Mouse (Mus musculus): ENCODE measurements around the gene 4931406P16Rik. TPM values are rescaled to one million over a fixed set of nuclear protein-coding genes. Genes with fewer than 3 reads are reported as not detected.

4931406P16Rik gene
- polyA plus RNA-seq, 1 experiment from 2014 or later: 27.4 TPM

DNA sequence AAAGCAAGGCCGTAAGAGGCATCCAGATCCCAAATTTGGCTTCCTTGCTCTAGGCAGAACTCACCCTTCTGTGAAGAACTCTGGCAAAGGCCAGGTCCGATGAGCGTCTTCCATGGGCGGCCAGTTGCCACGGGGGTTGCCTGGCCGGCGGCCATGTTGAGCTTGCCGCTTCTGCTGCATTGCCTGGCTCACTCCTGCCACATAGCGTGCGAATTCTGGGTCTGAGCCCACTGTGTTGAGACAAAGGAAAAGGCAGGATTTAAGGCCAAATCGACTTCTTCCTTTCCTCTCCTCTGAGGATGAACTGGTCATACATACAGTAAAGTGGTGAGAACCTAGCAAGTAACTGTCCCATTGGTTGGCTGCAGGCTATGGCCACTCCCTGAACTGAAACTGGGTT is 71.2 kb downstream of the 4931406P16Rik start:
- Histone ChIP-seq H3K9me3 (ENCODE audit: control insufficient read depth, low read length) (no peaks in the 10 kb centered on the region), H3K27me3 (replicated peaks; ENCODE audit: control insufficient read depth, insufficient read depth, low read length) (no peaks in the 10 kb centered on the region), H3K4me2 (ENCODE audit: low read length) (no peak overlapping the region), H3K36me3 (ENCODE audit: control insufficient read depth, insufficient read depth, low read length) (peaks cover 49% of the 10 kb centered on the region), H3K4me3 (ENCODE audit: low read length) (no peak overlapping the region), H3K27ac (ENCODE audit: low read depth, low read length) (no peak overlapping the region), H3K4me1 (ENCODE audit: control insufficient read depth, insufficient read depth, low read depth, low read length) (no peaks in the 10 kb centered on the region), H3K9ac (ENCODE audit: low read depth, low read length) (no peak overlapping the region)
- WGBS: 86% methylated on average over 11 of the region's 11 CpGs
- 0 out of 2 replicates have a peak, but pooled peaks have one; percentile 23 for ATAC-seq

DNA sequence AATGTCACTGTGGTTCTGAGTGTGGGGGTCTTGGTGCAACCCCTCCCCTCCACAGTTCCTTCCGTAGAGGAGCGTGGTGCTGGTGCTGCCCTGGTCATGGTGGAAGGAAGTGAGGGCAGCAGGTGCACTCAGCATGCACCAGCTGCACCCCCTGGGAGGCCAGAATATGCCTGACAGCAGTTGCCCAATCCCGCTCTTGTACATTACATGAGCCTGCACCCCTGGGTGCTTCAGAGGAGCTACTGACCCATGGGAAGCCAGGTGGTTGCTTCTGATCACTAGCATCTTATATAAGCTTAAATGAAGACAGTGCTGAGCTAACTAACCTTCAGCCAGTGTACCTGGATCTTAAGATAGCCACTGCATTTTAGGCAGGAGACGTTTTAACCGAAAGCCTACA is 75.3 kb downstream of the 4931406P16Rik start:
- Histone ChIP-seq H3K9me3 (ENCODE audit: control insufficient read depth, low read length) (no peaks in the 10 kb centered on the region), H3K27ac (ENCODE audit: low read depth, low read length) (no peak overlapping the region), H3K36me3 (ENCODE audit: control insufficient read depth, insufficient read depth, low read length) (peaks cover 42% of the 10 kb centered on the region), H3K9ac (ENCODE audit: low read depth, low read length) (no peak overlapping the region), H3K4me1 (ENCODE audit: control insufficient read depth, insufficient read depth, low read depth, low read length) (peaks cover 6% of the 10 kb centered on the region), H3K27me3 (replicated peaks; ENCODE audit: control insufficient read depth, insufficient read depth, low read length) (no peaks in the 10 kb centered on the region), H3K4me2 (ENCODE audit: low read length) (no peak overlapping the region), H3K4me3 (ENCODE audit: low read length) (no peak overlapping the region)
- no peak for ATAC-seq
- WGBS: 79% methylated on average over 5 of the region's 5 CpGs

DNA sequence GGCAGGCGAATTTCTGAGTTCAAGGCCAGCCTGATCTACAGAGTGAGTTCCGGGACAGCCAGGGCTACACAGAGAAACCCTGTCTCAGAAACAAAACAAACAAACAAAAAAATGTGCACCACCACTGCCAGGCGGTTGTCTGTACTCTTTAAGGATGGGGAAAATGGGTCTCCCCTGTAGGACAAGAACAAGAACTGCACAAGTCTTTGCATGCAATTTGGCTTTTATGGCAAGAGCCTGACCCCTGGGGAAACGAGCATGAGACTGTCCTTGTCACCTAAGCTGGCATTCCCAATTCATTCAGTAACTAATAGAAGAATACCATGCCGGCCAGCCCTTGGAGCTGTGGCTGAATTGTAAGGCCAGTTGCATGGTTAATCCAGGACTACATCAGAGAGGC is 77.7 kb downstream of the 4931406P16Rik start:
- Histone ChIP-seq H3K27me3 (replicated peaks; ENCODE audit: control insufficient read depth, insufficient read depth, low read length) (no peaks in the 10 kb centered on the region), H3K36me3 (ENCODE audit: control insufficient read depth, insufficient read depth, low read length) (peaks cover 34% of the 10 kb centered on the region), H3K4me3 (ENCODE audit: low read length) (no peak overlapping the region), H3K4me2 (ENCODE audit: low read length) (no peak overlapping the region), H3K27ac (ENCODE audit: low read depth, low read length) (no peak overlapping the region), H3K9ac (ENCODE audit: low read depth, low read length) (no peak overlapping the region), H3K9me3 (ENCODE audit: control insufficient read depth, low read length) (no peaks in the 10 kb centered on the region), H3K4me1 (ENCODE audit: control insufficient read depth, insufficient read depth, low read depth, low read length) (peaks cover 7% of the 10 kb centered on the region)
- no peak for ATAC-seq
- WGBS: 89% methylated on average over 5 of the region's 5 CpGs

DNA sequence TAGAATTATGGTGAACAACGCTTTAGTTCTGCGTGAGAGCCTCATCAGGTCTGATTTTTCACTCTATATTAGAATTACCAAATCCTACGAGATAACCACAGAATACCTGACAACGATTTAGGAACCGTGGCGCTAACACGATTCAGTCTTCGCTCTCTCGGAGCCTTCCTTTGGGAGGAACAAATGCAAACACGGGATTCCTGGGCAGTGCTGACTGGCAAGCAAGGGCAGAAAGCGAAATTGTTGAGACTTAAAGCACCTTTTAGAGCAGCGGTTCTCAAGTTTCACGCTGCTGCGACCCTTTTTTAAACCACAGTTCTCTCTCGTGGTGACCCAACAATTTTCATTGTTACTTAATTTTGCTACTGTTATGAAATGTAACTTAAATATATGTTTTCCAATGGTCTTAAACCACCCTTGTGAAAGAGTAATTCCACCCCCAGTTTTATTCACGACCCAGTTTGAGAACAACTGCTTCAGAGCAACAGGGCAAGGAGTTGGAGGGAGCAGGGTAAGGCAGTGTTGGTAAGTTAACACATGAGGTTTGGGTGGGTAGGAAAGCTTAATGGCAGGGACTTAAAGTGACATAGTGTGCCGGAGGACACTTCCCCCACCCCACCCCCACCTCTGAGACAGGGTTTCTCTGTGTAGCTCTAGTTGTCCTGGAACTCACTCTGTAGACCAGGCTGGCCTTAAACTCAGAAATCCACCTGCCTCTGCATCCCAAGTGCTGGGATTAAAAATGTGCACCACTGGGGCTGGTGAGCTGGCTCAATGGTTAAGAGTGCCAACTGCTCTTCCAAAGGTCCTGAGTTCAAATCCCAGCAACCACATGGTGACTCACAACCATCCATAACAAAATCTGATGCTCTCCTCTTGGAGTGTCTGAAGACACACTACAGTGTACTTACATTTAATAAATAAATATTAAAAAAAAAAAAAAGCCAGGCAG is 78.5 kb downstream of the 4931406P16Rik start:
- no peak for ATAC-seq
- peaks cover 9% of the 10 kb centered on the region for H3K4me1 ChIP-seq (ENCODE audit: control insufficient read depth, insufficient read depth, low read depth, low read length)
- H3K9me3 ChIP-seq (ENCODE audit: control insufficient read depth, low read length): no peaks in the 10 kb centered on the region
- no peaks in the 10 kb centered on the region for H3K27me3 ChIP-seq (replicated peaks; ENCODE audit: control insufficient read depth, insufficient read depth, low read length)
- 4% methylated on average over 17 of the region's 17 CpGs for WGBS
- peak overlapping the region; percentile 91 for H3K27ac ChIP-seq (ENCODE audit: low read depth, low read length)
- peak overlapping the region; percentile 48 for H3K4me3 ChIP-seq (ENCODE audit: low read length)
- H3K9ac ChIP-seq (ENCODE audit: low read depth, low read length): peak overlapping the region; percentile 64
- peak overlapping the region; percentile 63 for H3K4me2 ChIP-seq (ENCODE audit: low read length)
- peaks cover 28% of the 10 kb centered on the region for H3K36me3 ChIP-seq (ENCODE audit: control insufficient read depth, insufficient read depth, low read length)

DNA sequence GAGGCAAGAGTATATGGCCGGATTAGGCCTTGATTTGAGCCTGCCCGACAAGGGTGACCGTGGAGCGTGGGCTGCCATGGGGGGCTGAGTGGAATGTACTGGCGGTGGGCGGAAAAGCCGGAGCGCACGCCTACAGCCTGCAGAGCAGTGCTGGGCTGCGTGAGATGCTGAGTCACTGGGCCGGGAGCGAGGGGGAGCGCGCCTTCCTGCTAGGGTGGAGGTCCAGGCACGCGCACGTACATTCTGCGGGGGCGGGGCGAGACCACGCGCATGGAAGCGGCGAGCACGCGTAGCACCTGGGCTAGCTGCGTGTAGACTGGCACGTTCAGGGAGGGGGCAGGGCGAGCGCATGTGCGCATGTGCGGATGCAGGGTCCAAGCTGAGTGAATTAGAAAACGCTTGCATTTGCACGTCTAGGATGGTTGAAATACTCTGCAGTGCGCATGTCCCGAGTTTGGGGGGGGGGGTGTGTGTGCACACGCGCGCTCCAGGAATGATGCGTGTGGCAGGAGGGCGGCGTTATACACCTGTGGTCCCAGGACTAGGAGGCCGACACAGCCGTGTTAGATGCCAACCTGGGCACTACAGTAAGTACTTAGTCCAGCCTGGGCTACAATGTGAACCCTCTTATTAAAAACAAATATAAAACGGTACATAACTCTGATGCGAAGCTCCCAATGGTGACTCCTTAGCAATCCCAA is 79.3 kb downstream of the 4931406P16Rik start:
- H3K9me3 ChIP-seq (ENCODE audit: control insufficient read depth, low read length): no peaks in the 10 kb centered on the region
- WGBS: under 1% methylated on average over 46 of the region's 46 CpGs
- H3K4me1 ChIP-seq (ENCODE audit: control insufficient read depth, insufficient read depth, low read depth, low read length): peaks cover 12% of the 10 kb centered on the region
- peaks cover 21% of the 10 kb centered on the region for H3K36me3 ChIP-seq (ENCODE audit: control insufficient read depth, insufficient read depth, low read length)
- H3K4me3 ChIP-seq (ENCODE audit: low read length): peak overlapping the region; percentile 48
- H3K9ac ChIP-seq (ENCODE audit: low read depth, low read length): peak overlapping the region; percentile 67
- peak overlapping the region; percentile 91 for H3K27ac ChIP-seq (ENCODE audit: low read depth, low read length)
- no peaks in the 10 kb centered on the region for H3K27me3 ChIP-seq (replicated peaks; ENCODE audit: control insufficient read depth, insufficient read depth, low read length)
- ATAC-seq: peak; percentile 96
- peak overlapping the region; percentile 63 for H3K4me2 ChIP-seq (ENCODE audit: low read length)

DNA sequence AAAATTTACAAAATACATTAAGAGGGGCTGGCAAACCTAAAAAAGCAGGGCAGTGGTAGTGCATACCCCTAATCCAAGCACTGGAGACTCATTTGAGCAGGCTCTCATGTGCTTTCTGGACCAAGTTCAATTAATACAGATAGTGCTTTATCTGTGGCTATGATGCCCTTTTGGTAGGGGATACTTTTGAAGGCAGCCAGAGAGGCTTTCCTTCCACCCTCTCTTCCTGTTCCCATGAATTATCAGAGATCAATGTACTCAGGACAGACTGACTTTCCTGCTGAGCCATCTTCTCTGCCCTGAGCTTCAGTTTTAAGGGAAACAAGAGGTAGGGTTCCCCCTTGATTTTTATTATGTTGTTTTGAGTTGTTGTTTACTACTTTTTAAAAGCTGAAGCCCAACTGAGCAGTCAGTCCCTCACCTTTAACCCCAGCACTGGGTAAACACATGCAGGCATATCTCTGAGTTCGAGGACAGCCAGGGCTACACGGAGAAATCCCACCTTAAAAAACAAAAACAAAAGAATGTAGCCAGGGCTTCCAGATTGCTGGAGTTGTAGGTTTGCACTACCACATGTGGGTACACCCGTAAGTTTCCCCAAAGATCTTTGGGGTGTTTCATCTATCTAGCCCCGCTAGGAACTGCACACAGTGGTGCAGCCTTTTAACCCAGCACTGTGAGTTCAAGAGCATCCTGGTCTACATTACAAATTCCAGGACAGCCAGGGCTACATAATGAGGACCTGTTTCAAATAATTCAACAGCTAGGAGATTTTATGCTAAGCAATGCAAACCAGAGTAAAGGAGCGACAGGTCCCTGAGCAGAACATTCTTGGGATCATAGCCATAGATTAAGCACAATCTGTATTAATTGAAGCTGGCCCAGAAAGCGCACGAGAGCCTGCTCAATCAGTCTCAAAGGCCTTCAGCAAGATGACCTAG is 80.3 kb downstream of the 4931406P16Rik start:
- peak overlapping the region; percentile 91 for H3K27ac ChIP-seq (ENCODE audit: low read depth, low read length)
- peak overlapping the region; percentile 67 for H3K9ac ChIP-seq (ENCODE audit: low read depth, low read length)
- peaks cover 12% of the 10 kb centered on the region for H3K36me3 ChIP-seq (ENCODE audit: control insufficient read depth, insufficient read depth, low read length)
- H3K4me2 ChIP-seq (ENCODE audit: low read length): peak overlapping the region; percentile 63
- 38% methylated on average over 7 of the region's 7 CpGs for WGBS
- no peaks in the 10 kb centered on the region for H3K9me3 ChIP-seq (ENCODE audit: control insufficient read depth, low read length)
- no peak for ATAC-seq
- H3K27me3 ChIP-seq (replicated peaks; ENCODE audit: control insufficient read depth, insufficient read depth, low read length): no peaks in the 10 kb centered on the region
- peaks cover 22% of the 10 kb centered on the region for H3K4me1 ChIP-seq (ENCODE audit: control insufficient read depth, insufficient read depth, low read depth, low read length)
- H3K4me3 ChIP-seq (ENCODE audit: low read length): peak overlapping the region; percentile 48

DNA sequence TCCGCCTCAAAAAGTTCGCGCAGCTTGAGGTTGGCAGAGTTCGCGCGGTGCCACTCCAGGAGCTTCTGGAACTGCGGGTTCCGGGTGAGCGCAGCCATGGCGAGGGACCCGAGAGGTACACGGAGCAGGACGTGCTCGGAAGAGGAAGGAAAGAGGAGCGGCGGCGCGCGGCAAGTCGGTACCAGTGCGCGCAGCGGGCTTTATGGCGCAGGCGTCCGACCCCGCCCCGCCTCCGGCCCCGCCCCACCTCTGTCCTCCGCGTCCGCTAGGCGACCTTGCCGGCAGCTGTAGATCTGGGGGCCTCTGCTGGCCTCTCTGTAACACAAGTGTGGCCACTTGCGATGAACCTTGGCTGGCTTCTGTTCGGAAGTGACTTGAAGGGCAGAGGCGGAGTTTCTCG is 83.2 kb downstream of the 4931406P16Rik start, which contains the start of gene Gpi1:
Gene Gpi1 (minus strand): TSS at position 221 of the 400 bp plus-strand sequence.
- Histone ChIP-seq H3K4me3 (ENCODE audit: low read length) (peak within 1 kb of the TSS; percentile 71), H3K4me2 (ENCODE audit: low read length) (peak within 1 kb of the TSS; percentile 76), H3K27ac (ENCODE audit: low read depth, low read length) (peak within 1 kb of the TSS; percentile 88), H3K4me1 (ENCODE audit: control insufficient read depth, insufficient read depth, low read depth, low read length) (peaks cover 34% of the 10 kb centered on the region), H3K9me3 (ENCODE audit: control insufficient read depth, low read length) (no peaks in the 10 kb centered on the region), H3K9ac (ENCODE audit: low read depth, low read length) (peak within 1 kb of the TSS; percentile 77), H3K27me3 (replicated peaks; ENCODE audit: control insufficient read depth, insufficient read depth, low read length) (no peaks in the 10 kb centered on the region), H3K36me3 (ENCODE audit: control insufficient read depth, insufficient read depth, low read length) (peaks cover 12% of the 10 kb centered on the region; the same call in 1 of the 2 replicates)
- WGBS: under 1% methylated on average over 39 of the region's 39 CpGs
- ATAC-seq: peak; percentile 60

DNA sequence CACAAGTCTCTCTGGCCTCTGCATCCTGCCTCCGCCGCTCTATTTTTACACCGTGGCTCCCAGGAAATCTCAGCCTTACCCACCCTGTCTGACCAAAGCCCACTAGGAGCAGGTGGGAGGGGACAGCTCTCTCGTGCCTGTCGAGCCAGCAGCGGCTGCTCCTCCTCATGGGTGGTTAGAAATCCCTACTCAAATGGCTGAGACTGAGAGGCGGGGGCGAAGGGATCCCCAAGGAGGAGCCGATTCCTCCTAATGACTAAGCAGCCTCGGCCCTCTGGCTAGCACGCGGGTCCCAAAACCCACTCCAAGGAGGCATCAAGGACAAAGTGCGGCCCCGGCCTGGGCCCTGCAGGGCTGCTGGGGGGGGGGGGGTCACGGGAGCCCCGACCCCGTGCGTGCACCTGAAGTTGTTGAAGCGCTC is 83.7 kb downstream of the 4931406P16Rik start:
- peak overlapping the region; percentile 77 for H3K9ac ChIP-seq (ENCODE audit: low read depth, low read length)
- H3K9me3 ChIP-seq (ENCODE audit: control insufficient read depth, low read length): no peaks in the 10 kb centered on the region
- H3K4me3 ChIP-seq (ENCODE audit: low read length): peak overlapping the region; percentile 71
- peaks cover 12% of the 10 kb centered on the region; the same call in 1 of the 2 replicates for H3K36me3 ChIP-seq (ENCODE audit: control insufficient read depth, insufficient read depth, low read length)
- peaks cover 34% of the 10 kb centered on the region for H3K4me1 ChIP-seq (ENCODE audit: control insufficient read depth, insufficient read depth, low read depth, low read length)
- peak overlapping the region; percentile 88 for H3K27ac ChIP-seq (ENCODE audit: low read depth, low read length)
- no peaks in the 10 kb centered on the region for H3K27me3 ChIP-seq (replicated peaks; ENCODE audit: control insufficient read depth, insufficient read depth, low read length)
- WGBS: under 1% methylated on average over 19 of the region's 19 CpGs
- peak; percentile 4 for ATAC-seq
- H3K4me2 ChIP-seq (ENCODE audit: low read length): peak overlapping the region; percentile 76

All from hindbrain, embryonic 16.5 days (tissue).